Mouse (Mus musculus): ENCODE measurements around the gene Gbgt1.

DNA sequence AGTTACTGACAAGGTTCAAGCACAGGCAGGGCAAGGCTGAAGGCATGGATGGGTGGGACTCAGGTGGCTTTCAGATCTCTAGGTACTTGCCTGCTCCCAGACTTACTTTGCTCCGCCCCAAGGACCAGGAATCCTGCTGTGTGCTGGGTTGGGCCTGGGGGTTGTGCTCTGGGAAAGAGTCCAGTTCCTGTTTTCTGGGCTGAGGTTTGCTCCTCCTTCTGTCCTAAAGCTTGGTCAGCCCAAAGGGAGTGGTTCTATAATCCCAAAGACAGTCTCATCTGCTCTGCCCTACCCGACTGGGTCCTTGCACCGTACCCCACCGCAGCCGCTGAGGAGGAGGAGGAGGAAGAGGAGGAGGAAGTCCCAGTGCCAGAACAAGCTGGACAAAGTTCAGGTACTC lies at the start of gene Gbgt1:
- no peak for TF ChIP-seq CTCF (IDR thresholded peaks at IDR 0.05; ENCODE audit: borderline replicate concordance, insufficient read depth, low read depth, low read length)
- no peak for TF ChIP-seq POLR2A (IDR thresholded peaks at IDR 0.05; ENCODE audit: borderline replicate concordance, insufficient read depth, low read length)

All from cerebellum, adult 2 months (tissue).